Mouse (Mus musculus): ENCODE data around the gene Scin. TPM values are rescaled to one million over a fixed set of nuclear protein-coding genes. Genes with fewer than 3 reads are reported as not detected.

The Scin gene
- polyA plus RNA-seq, 1 experiment from 2014 or later, result 29.2 TPM

GRCm38 (mm10) chr12:40116214-40116613, 17.8 kb downstream of the Scin start:
- 0 out of 2 replicates have a peak, but pooled peaks have one; percentile 47 for ATAC-seq
- no peak for TF ChIP-seq CTCF (IDR thresholded peaks at IDR 0.05; ENCODE audit: low read depth)
- Histone ChIP-seq H3K27me3 (replicated peaks; ENCODE audit: control insufficient read depth, insufficient read depth, low read length) (no peaks in the 10 kb centered on the region), H3K36me3 (ENCODE audit: control insufficient read depth, insufficient read depth) (no peaks in the 10 kb centered on the region), H3K4me3 (ENCODE audit: low read depth, low read length) (no peak overlapping the region), H3K9ac (ENCODE audit: low read depth, low read length) (no peak overlapping the region), H3K27ac (ENCODE audit: low read depth, low read length) (no peak overlapping the region), H3K9me3 (ENCODE audit: control insufficient read depth) (no peaks in the 10 kb centered on the region), H3K4me1 (replicated peaks; ENCODE audit: control insufficient read depth, insufficient read depth, low read length) (no peaks in the 10 kb centered on the region), H3K4me2 (replicated peaks; ENCODE audit: low read depth) (no peak overlapping the region)
- 61% methylated on average over 5 of the region's 5 CpGs for WGBS

GRCm38 (mm10) chr12:40114883-40115282, 19.1 kb downstream of the Scin start:
- ATAC-seq, result no peak
- no peaks in the 10 kb centered on the region for H3K36me3 ChIP-seq (ENCODE audit: control insufficient read depth, insufficient read depth)
- H3K9ac ChIP-seq (ENCODE audit: low read depth, low read length), result no peak overlapping the region
- H3K9me3 ChIP-seq (ENCODE audit: control insufficient read depth), result no peaks in the 10 kb centered on the region
- H3K27ac ChIP-seq (ENCODE audit: low read depth, low read length), result no peak overlapping the region
- no peak overlapping the region for H3K4me3 ChIP-seq (ENCODE audit: low read depth, low read length)
- no peak for TF ChIP-seq CTCF (IDR thresholded peaks at IDR 0.05; ENCODE audit: low read depth)
- no peak overlapping the region for H3K4me2 ChIP-seq (replicated peaks; ENCODE audit: low read depth)
- 74% methylated on average over 4 of the region's 4 CpGs for WGBS
- no peaks in the 10 kb centered on the region for H3K27me3 ChIP-seq (replicated peaks; ENCODE audit: control insufficient read depth, insufficient read depth, low read length)
- H3K4me1 ChIP-seq (replicated peaks; ENCODE audit: control insufficient read depth, insufficient read depth, low read length), result no peaks in the 10 kb centered on the region

DNA sequence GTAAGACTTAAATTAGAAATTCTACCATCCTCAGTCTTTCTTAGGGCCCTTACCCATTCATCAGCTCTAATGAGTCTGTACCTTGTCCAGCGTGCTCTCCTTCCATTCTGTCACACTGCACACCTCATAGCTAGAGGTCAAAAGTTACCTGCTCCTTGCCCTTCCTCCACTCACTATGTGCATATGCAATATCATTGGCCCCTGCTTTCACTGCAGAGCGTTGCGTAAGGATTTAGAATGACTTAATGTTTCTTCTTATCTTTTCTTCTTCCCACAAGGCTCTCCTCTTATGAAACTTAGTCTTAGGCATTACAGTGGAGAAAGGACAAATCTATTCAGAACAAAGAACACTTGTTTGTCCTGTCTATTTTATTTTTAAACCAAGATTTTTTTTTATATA, 20.0 kb downstream of the Scin start:
- ATAC-seq, result peak; percentile 97
- no peaks in the 10 kb centered on the region for H3K4me1 ChIP-seq (replicated peaks; ENCODE audit: control insufficient read depth, insufficient read depth, low read length)
- H3K9me3 ChIP-seq (ENCODE audit: control insufficient read depth), result no peaks in the 10 kb centered on the region
- no peak overlapping the region for H3K4me3 ChIP-seq (ENCODE audit: low read depth, low read length)
- H3K27ac ChIP-seq (ENCODE audit: low read depth, low read length), result no peak overlapping the region
- H3K9ac ChIP-seq (ENCODE audit: low read depth, low read length), result no peak overlapping the region
- 39% methylated on average over 3 of the region's 3 CpGs for WGBS
- no peaks in the 10 kb centered on the region for H3K36me3 ChIP-seq (ENCODE audit: control insufficient read depth, insufficient read depth)
- no peak for TF ChIP-seq CTCF (IDR thresholded peaks at IDR 0.05; ENCODE audit: low read depth)
- no peak overlapping the region for H3K4me2 ChIP-seq (replicated peaks; ENCODE audit: low read depth)
- H3K27me3 ChIP-seq (replicated peaks; ENCODE audit: control insufficient read depth, insufficient read depth, low read length), result no peaks in the 10 kb centered on the region

- no peak for TF ChIP-seq CTCF (IDR thresholded peaks at IDR 0.05; ENCODE audit: low read depth)
- Histone ChIP-seq H3K4me3 (ENCODE audit: low read depth, low read length) (no peak overlapping the region), H3K27ac (ENCODE audit: low read depth, low read length) (no peak overlapping the region), H3K9me3 (ENCODE audit: control insufficient read depth) (no peaks in the 10 kb centered on the region), H3K4me1 (replicated peaks; ENCODE audit: control insufficient read depth, insufficient read depth, low read length) (no peaks in the 10 kb centered on the region), H3K36me3 (ENCODE audit: control insufficient read depth, insufficient read depth) (no peaks in the 10 kb centered on the region), H3K9ac (ENCODE audit: low read depth, low read length) (no peak overlapping the region), H3K4me2 (replicated peaks; ENCODE audit: low read depth) (no peak overlapping the region), H3K27me3 (replicated peaks; ENCODE audit: control insufficient read depth, insufficient read depth, low read length) (no peaks in the 10 kb centered on the region)
- peak; percentile 73 for ATAC-seq
- WGBS, result 55% methylated on average over 2 of the region's 2 CpGs
Measured at GRCm38 (mm10) chr12:40113605-40114004, 20.4 kb downstream of the Scin start.

- Histone ChIP-seq H3K9me3 (ENCODE audit: control insufficient read depth) (no peaks in the 10 kb centered on the region), H3K36me3 (ENCODE audit: control insufficient read depth, insufficient read depth) (no peaks in the 10 kb centered on the region), H3K4me1 (replicated peaks; ENCODE audit: control insufficient read depth, insufficient read depth, low read length) (no peaks in the 10 kb centered on the region), H3K4me3 (ENCODE audit: low read depth, low read length) (no peak overlapping the region), H3K4me2 (replicated peaks; ENCODE audit: low read depth) (no peak overlapping the region), H3K9ac (ENCODE audit: low read depth, low read length) (no peak overlapping the region), H3K27ac (ENCODE audit: low read depth, low read length) (no peak overlapping the region), H3K27me3 (replicated peaks; ENCODE audit: control insufficient read depth, insufficient read depth, low read length) (no peaks in the 10 kb centered on the region)
- ATAC-seq, result no peak
- 87% methylated on average over 1 of the region's 1 CpGs for WGBS
- TF ChIP-seq CTCF (IDR thresholded peaks at IDR 0.05; ENCODE audit: low read depth), result no peak
Measured at GRCm38 (mm10) chr12:40109227-40109626, 24.8 kb downstream of the Scin start.

GRCm38 (mm10) chr12:40108143-40108542, 25.9 kb downstream of the Scin start:
- H3K4me1 ChIP-seq (replicated peaks; ENCODE audit: control insufficient read depth, insufficient read depth, low read length), result no peaks in the 10 kb centered on the region
- no peak overlapping the region for H3K27ac ChIP-seq (ENCODE audit: low read depth, low read length)
- H3K4me2 ChIP-seq (replicated peaks; ENCODE audit: low read depth), result no peak overlapping the region
- ATAC-seq, result no peak
- no peaks in the 10 kb centered on the region for H3K27me3 ChIP-seq (replicated peaks; ENCODE audit: control insufficient read depth, insufficient read depth, low read length)
- H3K4me3 ChIP-seq (ENCODE audit: low read depth, low read length), result no peak overlapping the region
- no peak for TF ChIP-seq CTCF (IDR thresholded peaks at IDR 0.05; ENCODE audit: low read depth)
- H3K9me3 ChIP-seq (ENCODE audit: control insufficient read depth), result no peaks in the 10 kb centered on the region
- H3K9ac ChIP-seq (ENCODE audit: low read depth, low read length), result no peak overlapping the region
- no peaks in the 10 kb centered on the region for H3K36me3 ChIP-seq (ENCODE audit: control insufficient read depth, insufficient read depth)
- WGBS, result 47% methylated on average over 2 of the region's 2 CpGs

GRCm38 (mm10) chr12:40106874-40107273, 27.2 kb downstream of the Scin start:
- Histone ChIP-seq H3K9me3 (ENCODE audit: control insufficient read depth) (no peaks in the 10 kb centered on the region), H3K4me1 (replicated peaks; ENCODE audit: control insufficient read depth, insufficient read depth, low read length) (no peaks in the 10 kb centered on the region), H3K27me3 (replicated peaks; ENCODE audit: control insufficient read depth, insufficient read depth, low read length) (no peaks in the 10 kb centered on the region), H3K27ac (ENCODE audit: low read depth, low read length) (no peak overlapping the region), H3K9ac (ENCODE audit: low read depth, low read length) (no peak overlapping the region), H3K36me3 (ENCODE audit: control insufficient read depth, insufficient read depth) (no peaks in the 10 kb centered on the region), H3K4me2 (replicated peaks; ENCODE audit: low read depth) (no peak overlapping the region), H3K4me3 (ENCODE audit: low read depth, low read length) (no peak overlapping the region)
- 25% methylated on average over 5 of the region's 5 CpGs for WGBS
- TF ChIP-seq CTCF (IDR thresholded peaks at IDR 0.05; ENCODE audit: low read depth), result peak; percentile 18; the same call in 1 of the 2 replicates
- ATAC-seq, result 0 out of 2 replicates have a peak, but pooled peaks have one; percentile 22
